Mouse (Mus musculus): ENCODE data around the gene Vsig4. TPM values are rescaled to one million over a fixed set of nuclear protein-coding genes. Genes with fewer than 3 reads are reported as not detected.

The Vsig4 gene
- total and polyA plus RNA-seq, 2 experiments from 2014 or later, result 0.50 to 0.72 TPM

MicroRNA genes within 50 kb of the gene (microRNA counts, 519-probe panel; counts per million panel counts)
- 4,755 counts per million, percentile 62 among the panel's probes with 10 or more counts for microRNA mmu-miR-223

Small RNA genes lying within 50 kb of the gene (microRNA-seq; reads per million reads assigned to microRNA genes)
- 540 reads per million, percentile 74 among the genes with 10 or more reads in this experiment for gene Mir223

Other genes starting within 250 kb of the Vsig4 start
- 102 and 128 TPM in 2 replicates for gene Msn, start 197.4 kb downstream of the Vsig4 start, total RNA-seq (2014; rRNA removed; ENCODE audit: low replicate concordance)
- 107 and 116 TPM in 2 replicates for gene Msn, start 197.4 kb downstream of the Vsig4 start, polyA plus RNA-seq (2015; fragmentation: Nextera tagmentation; extraction: Ambion mirVana)
- 14.0 and 14.4 TPM in 2 replicates for gene Heph, start 161.9 kb upstream of the Vsig4 start, total RNA-seq (2014; rRNA removed; ENCODE audit: low replicate concordance)
- gene Heph, start 161.9 kb upstream of the Vsig4 start, polyA plus RNA-seq (2015; fragmentation: Nextera tagmentation; extraction: Ambion mirVana), result 6.9 and 7.6 TPM in 2 replicates
- not detected in 2 replicates for gene Hsf3, start 162.9 kb upstream of the Vsig4 start, total RNA-seq (2014; rRNA removed; ENCODE audit: low replicate concordance)
- gene Hsf3, start 162.9 kb upstream of the Vsig4 start, polyA plus RNA-seq (2015; fragmentation: Nextera tagmentation; extraction: Ambion mirVana), result 0.11 TPM in 1 of 2 replicates, not detected in the other